Mouse (Mus musculus) kidney, postnatal 0 days (tissue): ENCODE measurements at regions not wholly inside any gene's neighbourhood (a gene's known extent, or its start where the extent isn't known, plus 50 kb on each side); places are given as distances from the start of the nearest gene placed in this dataset.
A peak's percentile ranks its signal among the peaks of the same experiment; 100 is the strongest.

ENCODE experiments used
- ATAC-seq: fragments of 200-750 bp; cut with Nextera tagmentation; replicated peaks from 2 replicates; pipeline ENCODE4 v1.8.0; 2017; ENCODE audit warnings: low read depth, moderate number of reproducible peaks, moderate TSS enrichment, moderate library complexity; ENCODE audit not compliant: low FRiP score
- DNase-seq: peaks from one replicate; pipeline ENCODE4 v3.0.0-alpha.2; 2016; ENCODE audit warnings: low spot score
- H3K27ac ChIP-seq: fragments of 300-500 bp; sonication (generic); 2 replicates; pipeline ENCODE4 v1.5.1; 2014; ENCODE audit warnings: mild to moderate bottlenecking
- H3K27me3 ChIP-seq: fragments of 300-500 bp; sonication (generic); 2 replicates; pipeline ENCODE4 v1.6.1; 2014; ENCODE audit warnings: low read length, mixed read lengths; ENCODE audit not compliant: insufficient read depth
- H3K36me3 ChIP-seq: fragments of 300-500 bp; sonication (generic); 2 replicates; pipeline ENCODE4 v1.6.1; 2014; ENCODE audit warnings: low read length, mixed read lengths; ENCODE audit not compliant: insufficient read depth
- H3K4me1 ChIP-seq: fragments of 300-500 bp; sonication (generic); replicated peaks from 2 replicates; pipeline ENCODE4 v1.6.1; 2014; ENCODE audit warnings: antibody characterized with exemption, low read length, mixed read lengths; ENCODE audit not compliant: insufficient read depth
- H3K4me2 ChIP-seq: fragments of 300-500 bp; sonication (generic); 2 replicates; pipeline ENCODE4 v1.6.1; 2014; ENCODE audit warnings: mild to moderate bottlenecking, low read length, moderate library complexity, mixed read lengths
- H3K4me3 ChIP-seq: fragments of 300-500 bp; sonication (generic); replicated peaks from 2 replicates; pipeline ENCODE4 v1.5.1; 2014; ENCODE audit warnings: low read depth, low read length
- H3K9ac ChIP-seq: fragments of 300-500 bp; sonication (generic); 2 replicates; pipeline ENCODE4 v1.6.1; 2014; ENCODE audit warnings: low read depth, low read length
- H3K9me3 ChIP-seq: fragments of 300-500 bp; sonication (generic); replicated peaks from 2 replicates; pipeline ENCODE4 v1.6.1; 2016; ENCODE audit warnings: low read length, inconsistent platforms, mixed read lengths
- CTCF ChIP-seq: IDR thresholded peaks from 2 replicates; pipeline ENCODE4 v1.5.1; 2016; ENCODE audit warnings: antibody characterized with exemption, low read depth, mild to moderate bottlenecking, moderate library complexity
- WGBS: fragments of 180-500 bp; shearing (Covaris S2); extraction: QIAGEN DNeasy Blood & Tissue Kit; methylation state at CpG from one replicate; pipeline ENCODE4 v1.1.7; 2014; 5-methylcytosine and 5-hydroxymethylcytosine counted together

GRCm38 (mm10) chr15:96031085-96031780 is 240.6 kb downstream of the Ano6 start:
- ATAC-seq = no peak
- H3K9ac ChIP-seq = no peak overlapping the region
- no peaks in the 10 kb centered on the region for H3K4me1 ChIP-seq
- H3K27ac ChIP-seq = no peak overlapping the region
- DNase-seq = no peak
- no peak overlapping the region for H3K4me2 ChIP-seq
- H3K4me3 ChIP-seq = no peak overlapping the region
- H3K27me3 ChIP-seq = no peaks in the 10 kb centered on the region
- no peaks in the 10 kb centered on the region for H3K9me3 ChIP-seq
- no peak for TF ChIP-seq CTCF
- WGBS = 66% methylated on average over 8 of the region's 8 CpGs
- H3K36me3 ChIP-seq = no peaks in the 10 kb centered on the region

GRCm38 (mm10) chr15:96035273-96035672 is 244.6 kb downstream of the Ano6 start:
- DNase-seq (no peak), ATAC-seq (no peak)
- TF ChIP-seq CTCF = no peak
- H3K27me3 ChIP-seq = no peaks in the 10 kb centered on the region
- H3K9ac ChIP-seq = no peak overlapping the region
- H3K9me3 ChIP-seq = no peaks in the 10 kb centered on the region
- 76% methylated on average over 12 of the region's 12 CpGs for WGBS
- H3K4me2 ChIP-seq = no peak overlapping the region
- no peaks in the 10 kb centered on the region for H3K4me1 ChIP-seq
- no peaks in the 10 kb centered on the region for H3K36me3 ChIP-seq
- H3K4me3 ChIP-seq = no peak overlapping the region
- H3K27ac ChIP-seq = no peak overlapping the region

- WGBS = 61% methylated on average over 3 of the region's 3 CpGs
- TF ChIP-seq CTCF = no peak
- H3K9me3 ChIP-seq = no peaks in the 10 kb centered on the region
- no peak overlapping the region for H3K4me2 ChIP-seq
- H3K4me1 ChIP-seq = no peaks in the 10 kb centered on the region
- H3K9ac ChIP-seq = no peak overlapping the region
- ATAC-seq = no peak
- H3K4me3 ChIP-seq = no peak overlapping the region
- H3K27ac ChIP-seq = no peak overlapping the region
- H3K36me3 ChIP-seq = no peaks in the 10 kb centered on the region
- no peaks in the 10 kb centered on the region for H3K27me3 ChIP-seq
- no peak for DNase-seq
These were observed 241.8 kb upstream of the Arid2 start for GRCm38 (mm10) chr15:96045561-96045960.

- DNase-seq = no peak
- no peaks in the 10 kb centered on the region for H3K9me3 ChIP-seq
- H3K27me3 ChIP-seq = no peaks in the 10 kb centered on the region
- no peak for ATAC-seq
- no peaks in the 10 kb centered on the region for H3K36me3 ChIP-seq
- no peaks in the 10 kb centered on the region for H3K4me1 ChIP-seq
- TF ChIP-seq CTCF = no peak
- no peak overlapping the region for H3K27ac ChIP-seq
- H3K4me3 ChIP-seq = no peak overlapping the region
- no peak overlapping the region for H3K4me2 ChIP-seq
- 70% methylated on average over 5 of the region's 5 CpGs for WGBS
- no peak overlapping the region for H3K9ac ChIP-seq
These were observed 240.7 kb upstream of the Arid2 start for GRCm38 (mm10) chr15:96046651-96047050.

GRCm38 (mm10) chr15:96050416-96050815 is 236.9 kb upstream of the Arid2 start:
- no peak for TF ChIP-seq CTCF
- Histone ChIP-seq H3K27ac (no peak overlapping the region), H3K9ac (no peak overlapping the region), H3K36me3 (no peaks in the 10 kb centered on the region), H3K4me1 (no peaks in the 10 kb centered on the region), H3K4me3 (no peak overlapping the region), H3K4me2 (no peak overlapping the region), H3K27me3 (no peaks in the 10 kb centered on the region), H3K9me3 (no peaks in the 10 kb centered on the region)
- ATAC-seq (no peak), DNase-seq (no peak)
- WGBS = 85% methylated on average over 4 of the region's 4 CpGs

- no peak overlapping the region for H3K4me3 ChIP-seq
- no peaks in the 10 kb centered on the region for H3K9me3 ChIP-seq
- ATAC-seq = no peak
- DNase-seq = no peak
- no peaks in the 10 kb centered on the region for H3K27me3 ChIP-seq
- TF ChIP-seq CTCF = no peak
- H3K27ac ChIP-seq = no peak overlapping the region
- no peak overlapping the region for H3K9ac ChIP-seq
- H3K4me2 ChIP-seq = no peak overlapping the region
- no peaks in the 10 kb centered on the region for H3K36me3 ChIP-seq
- H3K4me1 ChIP-seq = 0 out of 2 replicates have a peak, but pooled peaks cover 4% of the 10 kb centered on the region
- 89% methylated on average over 5 of the region's 5 CpGs for WGBS
These were observed 234.7 kb upstream of the Arid2 start for GRCm38 (mm10) chr15:96052586-96052985.

- Histone ChIP-seq H3K27me3 (no peaks in the 10 kb centered on the region), H3K4me2 (peak overlapping the region; percentile 41; the same call in 1 of the 2 replicates), H3K27ac (peak overlapping the region; percentile 26), H3K9ac (no peak overlapping the region), H3K4me3 (no peak overlapping the region), H3K9me3 (no peaks in the 10 kb centered on the region), H3K4me1 (0 out of 2 replicates have a peak, but pooled peaks cover 4% of the 10 kb centered on the region), H3K36me3 (no peaks in the 10 kb centered on the region)
- DNase-seq = peak; percentile 51
- no peak for ATAC-seq
- 18% methylated on average over 10 of the region's 10 CpGs for WGBS
- no peak for TF ChIP-seq CTCF
These were observed 232.0 kb upstream of the Arid2 start for GRCm38 (mm10) chr15:96055361-96055760.
